Mouse (Mus musculus) liver, embryonic 16.5 days (tissue): ENCODE results near the gene Adat3. TPM values are rescaled to one million over a fixed set of nuclear protein-coding genes. Genes with fewer than 3 reads are reported as not detected.
A peak's percentile ranks its signal among the peaks of the same experiment; 100 is the strongest.

Source experiments
- ATAC-seq: fragments of 200-750 bp; cut with Nextera tagmentation; 2 replicates; pipeline ENCODE4 v1.8.0; 2017; ENCODE audit warnings: low read depth, mild to moderate bottlenecking, moderate number of reproducible peaks, moderate library complexity
- H3K27ac ChIP-seq: fragments of 300-500 bp; sonication (generic); 2 replicates; pipeline ENCODE4 v1.5.1; 2014; ENCODE audit warnings: mild to moderate bottlenecking, low read length
- H3K27me3 ChIP-seq: fragments of 300-500 bp; sonication (generic); 2 replicates; pipeline ENCODE4 v1.6.1; 2014; ENCODE audit warnings: low read depth, low read length, mixed read lengths; ENCODE audit not compliant: control insufficient read depth, insufficient read depth
- H3K36me3 ChIP-seq: fragments of 300-500 bp; sonication (generic); 2 replicates; pipeline ENCODE4 v1.6.1; 2014; ENCODE audit warnings: mild to moderate bottlenecking; ENCODE audit not compliant: control insufficient read depth, insufficient read depth
- H3K4me1 ChIP-seq: fragments of 300-500 bp; sonication (generic); 2 replicates; pipeline ENCODE4 v1.6.1; 2014; ENCODE audit warnings: low read depth, low read length, mixed read lengths; ENCODE audit not compliant: control insufficient read depth
- H3K4me2 ChIP-seq: fragments of 300-500 bp; sonication (generic); 2 replicates; pipeline ENCODE4 v1.6.1; 2014; ENCODE audit warnings: low read depth, low read length, mixed read lengths
- H3K4me3 ChIP-seq: fragments of 300-500 bp; sonication (generic); 2 replicates; pipeline ENCODE4 v1.5.1; 2014; ENCODE audit warnings: low read depth, mild to moderate bottlenecking, low read length
- H3K9ac ChIP-seq: fragments of 300-500 bp; sonication (generic); 2 replicates; pipeline ENCODE4 v1.6.1; 2014; ENCODE audit warnings: low read depth, low read length
- H3K9me3 ChIP-seq: fragments of 300-500 bp; sonication (generic); replicated peaks from 2 replicates; pipeline ENCODE4 v1.6.1; 2016; ENCODE audit warnings: low read length; ENCODE audit not compliant: control insufficient read depth
- WGBS: fragments of 180-500 bp; shearing (Covaris S2); extraction: QIAGEN DNeasy Blood & Tissue Kit; methylation state at CpG from one replicate; pipeline ENCODE4 v1.1.7; 2014; ENCODE audit not compliant: insufficient replicate concordance; 5-methylcytosine and 5-hydroxymethylcytosine counted together
- polyA plus RNA-seq: library from polyadenylated mRNA; unstranded; fragments of >200 nt; fragmentation: Nextera tagmentation; extraction: Ambion mirVana; gene quantifications from 2 replicates; pipeline ENCODE4 v1.2.1, GENCODE M21; 2015

Adat3 gene
- polyA plus RNA-seq, 1 experiment from 2014 or later: 3.2 TPM

- Histone ChIP-seq H3K9me3 (no peaks in the 10 kb centered on the region), H3K4me3 (no peak overlapping the region), H3K36me3 (peaks cover 8% of the 10 kb centered on the region), H3K27ac (no peak overlapping the region), H3K27me3 (no peaks in the 10 kb centered on the region), H3K4me1 (peaks cover 3% of the 10 kb centered on the region; the same call in 1 of the 2 replicates), H3K9ac (no peak overlapping the region), H3K4me2 (no peak overlapping the region)
- 67% methylated on average over 6 of the region's 6 CpGs for WGBS
- no peak for ATAC-seq
Observed at GRCm38 (mm10) chr10:80614351-80614750, 11.7 kb downstream of the Adat3 start.

GRCm38 (mm10) chr10:80618181-80618580, 15.5 kb downstream of the Adat3 start:
- no peaks in the 10 kb centered on the region for H3K9me3 ChIP-seq
- H3K4me1 ChIP-seq: peaks cover 11% of the 10 kb centered on the region
- no peak for ATAC-seq
- no peak overlapping the region for H3K4me2 ChIP-seq
- 45% methylated on average over 9 of the region's 9 CpGs for WGBS
- no peaks in the 10 kb centered on the region for H3K27me3 ChIP-seq
- no peak overlapping the region for H3K4me3 ChIP-seq
- no peak overlapping the region for H3K9ac ChIP-seq
- H3K36me3 ChIP-seq: peaks cover 8% of the 10 kb centered on the region
- H3K27ac ChIP-seq: 0 out of 2 replicates have a peak overlapping the region, but pooled peaks have one; percentile 3

- H3K9me3 ChIP-seq: no peaks in the 10 kb centered on the region
- H3K4me1 ChIP-seq: peaks cover 25% of the 10 kb centered on the region
- H3K9ac ChIP-seq: no peak overlapping the region
- ATAC-seq: no peak
- peak overlapping the region; percentile 40; the same call in 1 of the 2 replicates for H3K27ac ChIP-seq
- 61% methylated on average over 8 of the region's 8 CpGs for WGBS
- no peak overlapping the region for H3K4me3 ChIP-seq
- peak overlapping the region; percentile 25; the same call in 1 of the 2 replicates for H3K4me2 ChIP-seq
- H3K36me3 ChIP-seq: peaks cover 3% of the 10 kb centered on the region
- no peaks in the 10 kb centered on the region for H3K27me3 ChIP-seq
Observed at GRCm38 (mm10) chr10:80619465-80620244, 17.0 kb downstream of the Adat3 start.

GRCm38 (mm10) chr10:80620365-80620764, 17.7 kb downstream of the Adat3 start:
- Histone ChIP-seq H3K4me2 (no peak overlapping the region), H3K4me1 (peaks cover 29% of the 10 kb centered on the region), H3K4me3 (no peak overlapping the region), H3K9ac (no peak overlapping the region), H3K27me3 (no peaks in the 10 kb centered on the region), H3K36me3 (peaks cover 2% of the 10 kb centered on the region; the same call in 1 of the 2 replicates), H3K27ac (no peak overlapping the region), H3K9me3 (no peaks in the 10 kb centered on the region)
- WGBS: 77% methylated on average over 9 of the region's 9 CpGs
- no peak for ATAC-seq

- H3K27me3 ChIP-seq: no peaks in the 10 kb centered on the region
- peak overlapping the region; percentile 98 for H3K27ac ChIP-seq
- peaks cover 35% of the 10 kb centered on the region for H3K4me1 ChIP-seq
- H3K9me3 ChIP-seq: no peaks in the 10 kb centered on the region
- peak overlapping the region; percentile 86 for H3K4me3 ChIP-seq
- ATAC-seq: no peak
- peak overlapping the region; percentile 82 for H3K4me2 ChIP-seq
- 54% methylated on average over 16 of the region's 16 CpGs for WGBS
- H3K9ac ChIP-seq: peak overlapping the region; percentile 71
- H3K36me3 ChIP-seq: no peaks in the 10 kb centered on the region
Observed at GRCm38 (mm10) chr10:80620796-80621689, 18.4 kb downstream of the Adat3 start.

- 2% methylated on average over 9 of the region's 9 CpGs for WGBS
- Histone ChIP-seq H3K9me3 (no peaks in the 10 kb centered on the region), H3K4me3 (peak overlapping the region; percentile 86), H3K27me3 (no peaks in the 10 kb centered on the region), H3K9ac (peak overlapping the region; percentile 71), H3K4me1 (peaks cover 41% of the 10 kb centered on the region), H3K4me2 (peak overlapping the region; percentile 82), H3K27ac (peak overlapping the region; percentile 98), H3K36me3 (no peaks in the 10 kb centered on the region)
- ATAC-seq: no peak
Observed at GRCm38 (mm10) chr10:80621690-80621939, 18.9 kb downstream of the Adat3 start.

- no peaks in the 10 kb centered on the region for H3K36me3 ChIP-seq
- peak overlapping the region; percentile 82 for H3K4me2 ChIP-seq
- no peaks in the 10 kb centered on the region for H3K27me3 ChIP-seq
- no peaks in the 10 kb centered on the region for H3K9me3 ChIP-seq
- H3K4me3 ChIP-seq: peak overlapping the region; percentile 86
- H3K4me1 ChIP-seq: peaks cover 41% of the 10 kb centered on the region
- H3K9ac ChIP-seq: peak overlapping the region; percentile 71
- peak overlapping the region; percentile 98 for H3K27ac ChIP-seq
- under 1% methylated on average over 64 of the region's 64 CpGs for WGBS
- peak; percentile 90 for ATAC-seq
Observed at GRCm38 (mm10) chr10:80621940-80622660, 19.4 kb downstream of the Adat3 start.

GRCm38 (mm10) chr10:80622661-80623456, 20.2 kb downstream of the Adat3 start, which contains the start of gene Csnk1g2:
Csnk1g2 (plus strand) TSS chr10:80622838.
- Histone ChIP-seq H3K27ac (peak within 1 kb of the TSS; percentile 98), H3K4me3 (peak within 1 kb of the TSS; percentile 86), H3K36me3 (no peaks in the 10 kb centered on the region), H3K4me1 (peaks cover 48% of the 10 kb centered on the region), H3K9ac (peak within 1 kb of the TSS; percentile 93), H3K27me3 (no peaks in the 10 kb centered on the region), H3K4me2 (peak within 1 kb of the TSS; percentile 96), H3K9me3 (no peaks in the 10 kb centered on the region)
- under 1% methylated on average over 63 of the region's 85 CpGs for WGBS
- peak; percentile 84 for ATAC-seq
